Mouse (Mus musculus) intestine, embryonic 15.5 days (tissue): ENCODE data around the gene Nfatc3. TPM values are rescaled to one million over a fixed set of nuclear protein-coding genes. Genes with fewer than 3 reads are reported as not detected.

ENCODE experiments used
- polyA plus RNA-seq: library from polyadenylated mRNA; unstranded; fragments of >200 nt; fragmentation: Nextera tagmentation; extraction: Ambion mirVana; gene quantifications from 2 replicates; pipeline ENCODE4 v1.2.1, GENCODE M21; 2015

The Nfatc3 gene
- polyA plus RNA-seq, 1 experiment from 2014 or later, result 6.0 TPM

Other genes starting within 250 kb of the Nfatc3 start
- 8.5 and 8.9 TPM in 2 replicates for gene Ranbp10, start 231.5 kb upstream of the Nfatc3 start, polyA plus RNA-seq
- not detected in 2 replicates for gene Tsnaxip1, start 231.1 kb upstream of the Nfatc3 start, polyA plus RNA-seq
- gene Cenpt, start 205.6 kb upstream of the Nfatc3 start, polyA plus RNA-seq, result 33.6 and 34.9 TPM in 2 replicates
- gene Thap11, start 203.7 kb upstream of the Nfatc3 start, polyA plus RNA-seq, result 54.9 and 60.0 TPM in 2 replicates
- 192 and 253 TPM in 2 replicates for gene Nutf2, start 198.3 kb upstream of the Nfatc3 start, polyA plus RNA-seq
- 35.9 and 38.4 TPM in 2 replicates for gene Edc4, start 178.0 kb upstream of the Nfatc3 start, polyA plus RNA-seq
- 0.34 and 0.96 TPM in 2 replicates for gene Nrn1l, start 165.3 kb upstream of the Nfatc3 start, polyA plus RNA-seq
- 26.0 and 28.9 TPM in 2 replicates for gene Pskh1, start 158.4 kb upstream of the Nfatc3 start, polyA plus RNA-seq
- 0.82 and 3.2 TPM in 2 replicates for gene Ctrl, start 125.0 kb upstream of the Nfatc3 start, polyA plus RNA-seq
- 76.6 and 99.7 TPM in 2 replicates for gene Psmb10, start 120.4 kb upstream of the Nfatc3 start, polyA plus RNA-seq
- 2.1 and 2.3 TPM in 2 replicates for gene Lcat, start 115.5 kb upstream of the Nfatc3 start, polyA plus RNA-seq
- 23.9 and 24.0 TPM in 2 replicates for gene Slc12a4, start 92.7 kb upstream of the Nfatc3 start, polyA plus RNA-seq
- not detected in 2 replicates for gene Dpep3, start 79.4 kb upstream of the Nfatc3 start, polyA plus RNA-seq
- 16.2 and 17.5 TPM in 2 replicates for gene Dus2, start 67.5 kb upstream of the Nfatc3 start, polyA plus RNA-seq
- not detected in 2 replicates for gene Dpep2nb, start 52.9 kb upstream of the Nfatc3 start, polyA plus RNA-seq
- gene Ddx28, start 47.0 kb upstream of the Nfatc3 start, polyA plus RNA-seq, result 14.2 and 15.5 TPM in 2 replicates
- gene Esrp2, start 78.1 kb downstream of the Nfatc3 start, polyA plus RNA-seq, result 30.2 and 32.7 TPM in 2 replicates
- 10.2 and 10.7 TPM in 2 replicates for gene Pla2g15, start 91.6 kb downstream of the Nfatc3 start, polyA plus RNA-seq
- 34.4 and 37.9 TPM in 2 replicates for gene Slc7a6, start 110.0 kb downstream of the Nfatc3 start, polyA plus RNA-seq
- 34.0 and 34.3 TPM in 2 replicates for gene Slc7a6os, start 152.1 kb downstream of the Nfatc3 start, polyA plus RNA-seq
- 47.3 and 49.0 TPM in 2 replicates for gene Prmt7, start 152.1 kb downstream of the Nfatc3 start, polyA plus RNA-seq